Mouse (Mus musculus) kidney, postnatal 36 days (tissue): ENCODE results near the gene Smarcb1.
"Not testable (repeated sequence)": the region's sequence is repeated elsewhere in the genome, so short reads cannot be mapped to it uniquely, and the experiment has no call there.

Source experiments
- DNase-seq, 2 experiments: peaks; one replicate each; pipeline ENCODE4 v3.0.0; 2021 to 2022; ENCODE audit warnings: mixed read lengths in 2 of 2

Smarcb1 gene

GRCm38 (mm10) chr10:75887504-75887903, 33.9 kb downstream of the Smarcb1 start:
- not testable (repeated sequence) for DNase-seq

DNA sequence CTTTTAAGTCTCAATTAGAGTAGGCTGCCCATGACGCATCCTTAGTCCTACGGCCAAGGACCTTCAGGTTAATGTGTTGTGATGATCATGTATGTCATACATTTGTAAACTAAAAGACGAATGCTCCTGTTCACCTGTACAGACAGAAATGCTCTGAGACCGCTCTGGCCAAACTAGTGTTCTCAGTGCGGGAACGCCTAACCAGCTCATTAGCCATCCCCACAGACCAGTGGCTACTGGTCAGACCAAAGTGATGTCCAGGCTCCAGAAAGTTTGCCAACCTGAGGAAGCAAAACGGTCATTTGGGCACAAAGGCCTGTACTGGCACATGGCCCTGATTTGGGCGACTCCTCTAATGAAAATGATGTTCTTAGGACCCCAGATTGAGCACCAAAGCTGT, 36.7 kb downstream of the Smarcb1 start:
- no peak for DNase-seq

GRCm38 (mm10) chr10:75883232-75883552, 38.2 kb downstream of the Smarcb1 start:
- peak; percentile 91 to 93 for DNase-seq

GRCm38 (mm10) chr10:75882433-75883231, 38.8 kb downstream of the Smarcb1 start:
- DNase-seq, result no peak

DNA sequence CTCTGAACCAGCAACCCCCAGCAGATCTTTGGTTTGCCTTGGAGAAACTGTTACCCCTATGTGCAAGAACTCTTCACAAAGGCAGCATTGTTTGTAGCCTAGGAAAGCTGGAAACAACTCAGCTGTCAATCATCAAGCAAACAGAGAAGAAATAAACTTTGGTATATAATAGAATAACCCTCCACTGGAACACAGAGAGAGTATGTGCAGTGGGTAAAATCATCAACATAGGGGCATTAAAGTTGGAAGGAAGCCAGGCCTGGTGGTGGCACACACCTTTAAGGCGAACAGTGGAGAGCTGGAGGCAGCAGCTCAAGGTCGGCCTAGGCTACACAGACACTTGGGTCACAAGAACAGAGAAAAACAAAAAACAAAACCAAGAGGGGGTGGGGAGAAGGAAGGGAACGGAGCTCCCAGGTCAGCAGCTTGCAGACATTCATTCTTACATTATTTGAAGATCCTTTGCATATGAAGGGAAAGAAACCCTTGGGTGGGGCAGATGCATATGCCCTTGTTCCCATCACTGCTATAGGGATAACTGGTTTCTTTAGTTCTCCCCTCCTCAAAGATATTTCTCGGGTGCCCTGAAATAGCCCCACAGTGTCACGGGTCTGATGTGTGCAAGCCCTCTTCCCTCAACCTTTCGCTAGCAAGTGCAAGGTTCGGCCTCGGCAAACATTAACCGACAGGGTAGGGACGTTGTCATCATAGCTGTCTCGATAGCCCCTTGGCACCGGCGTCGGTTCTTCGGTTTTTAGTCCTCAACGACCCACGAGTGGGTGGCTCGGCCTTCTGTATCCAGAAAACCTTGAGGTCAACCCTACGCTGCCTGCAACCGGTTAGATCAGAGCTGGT, 39.6 kb downstream of the Smarcb1 start:
- DNase-seq, result peak; percentile 91 to 92

GRCm38 (mm10) chr10:75880771-75881577, 40.4 kb downstream of the Smarcb1 start:
- no peak for DNase-seq

DNA sequence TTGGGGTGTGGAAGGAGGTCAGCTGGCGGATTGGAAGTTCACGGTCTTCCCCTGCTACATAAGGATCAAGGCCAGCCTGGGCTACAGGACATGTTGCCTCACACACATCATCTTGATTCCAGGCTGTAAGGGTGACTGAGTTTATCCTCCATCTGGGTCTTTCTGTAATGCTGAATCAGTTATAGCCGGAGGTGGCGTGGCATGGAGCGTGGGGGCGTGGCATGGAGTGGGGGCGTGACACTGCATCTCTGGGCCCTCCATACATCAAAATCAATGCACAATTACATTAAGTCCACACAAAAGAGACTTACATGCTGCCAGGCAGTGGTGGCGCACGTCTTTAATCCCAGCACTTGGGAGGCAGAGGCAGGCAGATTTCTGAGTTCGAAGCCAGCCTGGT, 41.1 kb downstream of the Smarcb1 start:
- no peak for DNase-seq

- DNase-seq, result peak; percentile 84 to 87
These were observed 42.6 kb downstream of the Smarcb1 start for GRCm38 (mm10) chr10:75878836-75879235.

- DNase-seq, result peak in 1 of 2 experiments; percentile 18
These were observed 47.8 kb downstream of the Smarcb1 start for GRCm38 (mm10) chr10:75873543-75874170.

DNA sequence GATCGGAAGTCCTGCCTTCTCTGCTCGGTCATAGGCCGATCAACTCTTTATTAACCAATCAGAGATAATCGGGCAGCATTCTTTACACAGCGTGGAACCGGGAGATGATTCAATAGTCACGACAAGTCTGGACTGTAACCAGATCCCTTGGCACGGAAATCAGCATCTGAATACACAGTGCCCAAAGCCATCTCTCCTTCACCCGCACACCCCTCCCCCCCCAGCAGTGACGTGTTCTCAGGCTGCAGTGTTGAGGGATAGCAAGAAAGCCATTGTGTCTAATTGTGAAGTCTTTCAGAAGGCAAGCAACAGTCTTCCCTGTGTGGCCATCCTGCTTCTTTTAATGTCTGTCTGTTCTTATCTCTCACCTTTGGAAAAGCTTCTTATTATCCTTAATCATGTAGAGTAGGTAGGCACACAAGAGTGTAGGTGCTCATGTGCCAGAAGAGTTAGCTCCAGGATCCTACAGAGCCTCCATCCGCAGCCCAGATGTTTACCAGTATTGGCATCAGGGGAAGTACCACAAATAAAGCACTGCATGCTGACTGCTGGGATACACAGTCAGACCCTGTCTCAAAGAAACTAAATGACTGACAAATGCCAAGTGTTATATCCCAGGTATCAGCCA, 48.4 kb downstream of the Smarcb1 start:
- peak; percentile 75 to 77 for DNase-seq

- no peak for DNase-seq
These were observed 49.1 kb downstream of the Smarcb1 start for GRCm38 (mm10) chr10:75872025-75872914.

DNA sequence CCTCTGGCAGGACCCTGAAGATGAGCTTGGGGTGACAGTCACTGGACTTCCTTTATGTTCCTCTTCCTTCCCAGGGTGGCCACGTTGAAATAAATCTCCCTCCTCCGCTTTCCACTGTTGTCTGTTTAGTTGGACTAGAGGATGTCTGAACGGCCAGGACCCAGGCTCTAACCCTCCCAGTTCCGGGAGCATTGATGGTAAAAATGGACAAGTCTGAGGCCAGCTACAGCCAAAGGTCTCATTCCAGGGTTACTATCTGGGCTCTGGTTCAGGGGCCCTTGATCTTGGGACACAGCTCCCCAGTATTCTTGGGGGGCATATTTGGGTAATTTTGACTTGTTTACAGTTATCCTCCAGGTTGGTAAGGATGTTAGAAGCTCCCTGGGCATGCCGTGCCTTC, 59.8 kb downstream of the Smarcb1 start:
- DNase-seq, result no peak

DNA sequence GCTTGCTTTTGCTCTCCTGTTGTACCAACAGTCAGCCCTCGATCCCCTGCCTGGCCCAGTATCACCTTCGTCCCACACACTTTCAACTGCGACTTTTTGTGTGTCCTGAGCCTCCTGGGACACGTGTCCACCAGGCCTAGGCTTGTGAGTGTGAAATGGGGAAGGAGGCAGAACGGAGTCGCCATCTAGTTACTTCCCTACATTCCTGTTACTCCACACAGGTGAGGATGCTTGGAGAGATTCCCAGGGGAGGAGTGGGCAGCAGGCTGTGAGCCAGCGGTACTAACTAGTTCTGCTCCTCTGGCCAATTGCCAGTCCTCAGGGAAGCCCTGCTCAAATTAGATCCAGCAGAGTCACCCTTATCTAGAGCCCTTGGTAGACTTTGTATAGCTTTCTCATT, 60.7 kb downstream of the Smarcb1 start:
- no peak for DNase-seq

DNA sequence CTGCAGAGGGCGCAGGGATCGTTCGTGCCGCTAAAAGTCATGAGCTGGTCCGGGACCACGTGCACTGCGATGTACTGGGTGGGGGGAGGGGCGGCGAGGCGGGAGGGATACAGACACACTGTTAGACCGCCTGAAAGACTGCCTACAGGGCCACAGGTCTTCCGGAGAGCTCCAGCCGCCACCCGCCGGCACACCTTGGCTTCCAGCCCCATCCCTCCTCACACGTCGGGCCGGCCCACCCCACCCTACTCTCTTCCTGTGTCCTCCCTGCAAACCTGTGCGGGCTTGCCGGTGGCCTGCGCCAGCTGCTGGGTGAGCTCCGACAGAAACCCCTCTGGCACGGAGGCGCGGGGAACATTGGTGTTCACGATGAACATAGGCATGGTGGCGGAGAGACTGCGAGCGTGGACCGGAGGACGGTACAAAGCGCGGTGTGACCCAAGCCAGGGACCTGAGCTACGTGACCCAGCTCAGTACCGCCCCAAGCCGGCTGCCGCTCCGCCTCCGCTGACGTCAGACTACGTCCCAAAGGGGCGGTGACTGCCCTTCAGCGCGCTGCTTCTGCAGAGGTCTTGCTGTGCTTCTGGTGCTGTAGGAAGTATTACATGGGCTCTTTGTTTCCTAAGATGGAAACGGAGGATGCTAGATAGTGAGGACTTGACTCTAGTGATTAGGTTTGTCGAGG, 61.5 kb downstream of the Smarcb1 start, which contains the start of gene Mif:
Gene Mif, minus strand, starts transcription at position 455 of the 685 bp plus-strand sequence.
- DNase-seq, result peak; percentile 88 to 93

DNA sequence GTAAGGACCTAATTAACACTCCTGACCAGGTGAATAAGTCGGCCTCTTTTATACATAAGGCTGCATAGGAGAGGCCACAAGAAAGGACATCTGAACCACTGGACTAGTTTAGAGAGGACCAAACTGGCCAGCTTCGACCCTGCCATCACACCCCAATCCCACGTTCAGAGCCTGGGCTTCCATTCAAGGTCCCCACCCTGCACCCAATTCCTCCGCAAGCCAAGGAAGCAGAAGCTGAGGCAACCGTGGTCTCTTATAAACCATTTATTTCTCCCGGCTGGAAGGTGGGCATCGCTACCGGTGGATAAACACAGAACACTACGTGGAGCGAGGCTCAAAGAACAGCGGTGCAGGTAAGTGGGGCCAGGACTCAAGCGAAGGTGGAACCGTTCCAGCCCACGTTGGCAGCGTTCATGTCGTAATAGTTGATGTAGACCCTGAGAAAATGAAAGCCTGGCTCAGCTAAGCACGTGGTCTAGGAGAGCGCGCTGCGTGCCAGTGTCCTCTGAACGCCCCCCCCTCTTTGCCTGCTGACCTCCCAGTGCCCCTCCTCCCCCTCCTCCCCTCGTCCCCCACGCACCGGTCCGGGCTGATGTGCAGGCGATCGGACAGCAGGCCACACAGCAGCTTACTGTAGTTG, 62.2 kb downstream of the Smarcb1 start:
- DNase-seq, result peak in 1 of 2 experiments; percentile 46

DNA sequence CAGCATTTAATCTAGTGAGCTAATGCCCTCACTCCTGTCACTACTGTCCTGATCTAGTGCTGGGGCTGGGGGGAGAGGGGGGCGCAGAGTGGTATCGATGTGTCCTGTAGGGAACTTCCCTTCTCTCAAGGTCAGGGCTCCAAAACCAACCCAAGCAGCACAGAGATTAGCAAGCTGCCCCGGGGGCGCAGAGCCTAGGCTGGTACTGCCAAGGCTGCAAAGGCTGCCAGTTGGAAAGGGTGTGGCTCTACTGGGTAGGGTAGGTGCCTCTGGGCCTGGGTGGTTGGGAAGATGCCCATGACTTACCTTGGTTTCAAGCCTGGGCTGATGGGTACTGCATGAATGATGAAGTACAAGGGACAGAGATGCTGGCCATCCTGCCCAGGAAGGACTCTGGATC, 63.8 kb downstream of the Smarcb1 start:
- DNase-seq, result peak in 1 of 2 experiments; percentile 58

DNA sequence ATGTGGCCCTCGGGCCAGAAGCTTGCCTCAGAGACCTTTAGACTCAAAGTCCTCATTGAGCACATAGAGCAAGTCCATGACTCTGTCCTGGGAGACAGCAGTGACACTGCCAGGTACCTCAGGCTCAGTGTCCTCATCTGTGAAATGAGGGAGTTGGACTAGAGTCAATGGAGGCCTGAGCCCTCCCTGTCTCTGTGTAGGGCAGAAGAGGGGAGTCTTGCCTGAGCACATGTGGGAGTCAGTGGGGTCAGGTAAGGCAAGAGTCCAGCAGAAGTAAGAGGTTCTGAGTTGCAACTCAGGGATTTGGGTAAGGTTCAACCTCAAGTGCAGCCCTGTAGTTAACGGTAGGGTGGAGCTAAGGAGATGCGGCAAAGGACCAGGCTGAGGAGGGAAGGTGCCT, 64.4 kb downstream of the Smarcb1 start:
- no peak for DNase-seq

GRCm38 (mm10) chr10:75856155-75856907, 65.1 kb downstream of the Smarcb1 start:
- DNase-seq, result no peak

DNA sequence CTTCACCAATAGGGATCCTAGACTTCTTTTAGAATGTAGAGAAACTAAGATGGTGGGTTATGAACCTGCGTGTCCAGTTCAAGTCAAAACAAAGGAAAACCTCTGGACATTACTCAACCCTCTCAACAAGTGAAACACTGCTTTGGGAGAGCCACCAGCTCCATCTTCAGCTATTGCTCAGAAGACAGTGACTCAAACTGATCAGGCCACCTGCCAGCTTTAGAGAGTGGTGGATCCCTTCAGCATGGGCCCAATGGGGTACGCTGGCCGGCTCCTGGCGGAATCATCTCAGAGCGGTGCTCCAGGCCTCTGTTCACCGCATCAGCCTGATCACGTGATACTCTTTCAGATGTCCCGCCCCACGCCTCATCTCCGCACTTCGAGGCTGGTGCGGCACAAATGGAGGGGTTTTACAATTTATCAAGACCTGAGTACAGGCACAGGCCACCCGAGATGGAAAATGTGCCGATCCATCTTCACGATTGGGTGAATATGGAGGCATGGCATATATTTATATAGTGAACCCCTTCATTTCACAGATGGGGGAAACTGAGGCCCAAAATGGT, 65.9 kb downstream of the Smarcb1 start:
- no peak for DNase-seq
